ENCODE assay signal across 22 mouse cellular contexts in genomic region chr1:86456892-86457581, GRCm38 (mm10). TPM values are rescaled to one million over a fixed set of nuclear protein-coding genes. Genes with fewer than 3 reads are reported as not detected.
DNase-seq lines count a peak whose midpoint lies in the region; ATAC-seq lines count a peak whose summit lies in the region.
"Had no signal": no experiment of that assay in that cellular context is flagged by ENCODE, and none has a peak within 500 bp of the region (broad histone marks: within the 10 kb centered on the region; RNA-seq: fewer than 3 reads in every experiment).

No protein-coding gene starts in this region.

- H3K4me3 ChIP-seq in liver, embryonic 11.5 days (ENCODE audit: low read depth, low read length) = no peak overlapping the region
- H3K4me3 ChIP-seq in embryonic facial prominence, embryonic 15.5 days (replicated peaks) = no peak overlapping the region
- H3K4me3 ChIP-seq in liver, embryonic 13.5 days (replicated peaks) = no peak overlapping the region
- H3K4me3 ChIP-seq in stomach, embryonic 16.5 days (replicated peaks; ENCODE audit: low read length) = no peak overlapping the region
- H3K4me3 ChIP-seq: embryonic facial prominence, embryonic 12.5 days; midbrain, embryonic 10.5 days; myocyte had no signal

- no peaks in the 10 kb centered on the region for H3K27me3 ChIP-seq in liver, embryonic 11.5 days (replicated peaks; ENCODE audit: control insufficient read depth, insufficient read depth, low read length)
- no peaks in the 10 kb centered on the region for H3K27me3 ChIP-seq in embryonic facial prominence, embryonic 15.5 days
- H3K27me3 ChIP-seq in liver, embryonic 13.5 days = no peaks in the 10 kb centered on the region
- H3K27me3 ChIP-seq in stomach, embryonic 16.5 days (ENCODE audit: control insufficient read depth, insufficient read depth, low read length) = no peaks in the 10 kb centered on the region
- H3K27me3 ChIP-seq: embryonic facial prominence, embryonic 12.5 days had no signal

- H3K27ac ChIP-seq in liver, embryonic 11.5 days (ENCODE audit: low read depth, low read length) = no peak overlapping the region
- H3K27ac ChIP-seq in embryonic facial prominence, embryonic 15.5 days (replicated peaks) = peak overlapping the region; percentile 75
- no peak overlapping the region for H3K27ac ChIP-seq in liver, embryonic 13.5 days
- H3K27ac ChIP-seq in stomach, embryonic 16.5 days (ENCODE audit: low read length) = peak overlapping the region; percentile 74
- H3K27ac ChIP-seq: embryonic facial prominence, embryonic 12.5 days; midbrain, embryonic 10.5 days had no signal

- H3K36me3 ChIP-seq in liver, embryonic 11.5 days (ENCODE audit: control insufficient read depth, insufficient read depth, low read length) = no peaks in the 10 kb centered on the region
- H3K36me3 ChIP-seq in embryonic facial prominence, embryonic 15.5 days = no peaks in the 10 kb centered on the region
- H3K36me3 ChIP-seq in liver, embryonic 13.5 days = no peaks in the 10 kb centered on the region
- H3K36me3 ChIP-seq in stomach, embryonic 16.5 days (ENCODE audit: control insufficient read depth, insufficient read depth, low read length) = no peaks in the 10 kb centered on the region
- H3K36me3 ChIP-seq: embryonic facial prominence, embryonic 12.5 days; midbrain, embryonic 10.5 days had no signal

- WGBS in liver, embryonic 11.5 days = 52% methylated on average over 13 of the region's 13 CpGs
- WGBS in embryonic facial prominence, embryonic 15.5 days = 42% methylated on average over 13 of the region's 13 CpGs
- WGBS in liver, embryonic 13.5 days (ENCODE audit: insufficient replicate concordance) = 44% methylated on average over 13 of the region's 13 CpGs
- WGBS in stomach, embryonic 16.5 days = 49% methylated on average over 13 of the region's 13 CpGs

- no peak for DNase-seq in liver, embryonic 11.5 days (ENCODE audit: low spot score)
- no peak for DNase-seq in liver
- DNase-seq in liver, embryonic 13.5 days = no peak
- no peak for DNase-seq in ovary, postnatal 10 days (ENCODE audit: low spot score)
- no peak for DNase-seq in layer of hippocampus, adult 9-10 months (ENCODE audit: low spot score)
- no peak for DNase-seq in heart, adult 9 months (ENCODE audit: low spot score in 2 of 2)
- DNase-seq: adrenal gland, postnatal 36 days; cerebellum, postnatal 36 days; gastrocnemius, postnatal 25 days; heart, postnatal 4 days; kidney, adult 11 months; kidney, postnatal 14 days had no signal

- H3K9ac ChIP-seq in liver, embryonic 11.5 days (ENCODE audit: low read depth, low read length) = no peak overlapping the region
- no peak overlapping the region for H3K9ac ChIP-seq in embryonic facial prominence, embryonic 15.5 days
- H3K9ac ChIP-seq in liver, embryonic 13.5 days = no peak overlapping the region
- H3K9ac ChIP-seq in stomach, embryonic 16.5 days (ENCODE audit: low read length) = no peak overlapping the region; the same call in 1 of the 2 replicates
- H3K9ac ChIP-seq: embryonic facial prominence, embryonic 12.5 days had no signal

- no peak for ATAC-seq in liver, embryonic 11.5 days (replicated peaks; ENCODE audit: low FRiP score)
- no peak; the same call in 1 of the 2 replicates for ATAC-seq in embryonic facial prominence, embryonic 15.5 days (ENCODE audit: insufficient number of reproducible peaks, low FRiP score, low TSS enrichment, low read depth)
- no peak for ATAC-seq in liver, embryonic 13.5 days (ENCODE audit: low read depth)
- no peak for ATAC-seq in stomach, embryonic 16.5 days (ENCODE audit: insufficient read depth, low FRiP score)
- ATAC-seq: lung, postnatal 0 days had no signal

- H3K9me3 ChIP-seq in liver, embryonic 11.5 days (ENCODE audit: control insufficient read depth, low read length) = no peaks in the 10 kb centered on the region
- no peaks in the 10 kb centered on the region for H3K9me3 ChIP-seq in embryonic facial prominence, embryonic 15.5 days (replicated peaks)
- H3K9me3 ChIP-seq in liver, embryonic 13.5 days (replicated peaks) = no peaks in the 10 kb centered on the region
- no peaks in the 10 kb centered on the region for H3K9me3 ChIP-seq in stomach, embryonic 16.5 days (replicated peaks; ENCODE audit: control insufficient read depth, low read length)
- H3K9me3 ChIP-seq: embryonic facial prominence, embryonic 12.5 days had no signal

- H3K4me2 ChIP-seq in liver, embryonic 11.5 days = peak overlapping the region; percentile 23
- H3K4me2 ChIP-seq in embryonic facial prominence, embryonic 15.5 days (replicated peaks) = 0 out of 2 replicates have a peak overlapping the region, but pooled peaks have one; percentile 10
- peak overlapping the region; percentile 8; the same call in 1 of the 2 replicates for H3K4me2 ChIP-seq in liver, embryonic 13.5 days
- H3K4me2 ChIP-seq in stomach, embryonic 16.5 days (ENCODE audit: low read depth, low read length) = no peak overlapping the region
- H3K4me2 ChIP-seq: embryonic facial prominence, embryonic 12.5 days; heart, embryonic 11.5 days had no signal

- 0 out of 2 replicates have a peak, but pooled peaks cover 2% of the 10 kb centered on the region for H3K4me1 ChIP-seq in liver, embryonic 11.5 days (replicated peaks; ENCODE audit: control insufficient read depth, insufficient read depth, low read length)
- no peaks in the 10 kb centered on the region for H3K4me1 ChIP-seq in embryonic facial prominence, embryonic 15.5 days
- peaks cover 6% of the 10 kb centered on the region for H3K4me1 ChIP-seq in liver, embryonic 13.5 days (replicated peaks)
- H3K4me1 ChIP-seq in stomach, embryonic 16.5 days (ENCODE audit: control insufficient read depth, insufficient read depth, low read length) = no peaks in the 10 kb centered on the region
- H3K4me1 ChIP-seq: embryonic facial prominence, embryonic 12.5 days had no signal

RNA-seq across cellular contexts. Expression of gene Tex44, which starts 30.9 kb away (rescaled TPM):
- polyA plus RNA-seq in liver, embryonic 11.5 days (2014; fragmentation: Nextera tagmentation; extraction: Ambion mirVana) = not detected in 2 replicates
- polyA plus RNA-seq in embryonic facial prominence, embryonic 15.5 days (2015; fragmentation: Nextera tagmentation; extraction: Ambion mirVana) = not detected in 2 replicates
- polyA plus RNA-seq in liver, embryonic 13.5 days (2015; fragmentation: Nextera tagmentation; extraction: Ambion mirVana) = not detected in 2 replicates
- polyA plus RNA-seq in stomach, embryonic 16.5 days (2015; fragmentation: Nextera tagmentation; extraction: Ambion mirVana) = not detected in 2 replicates
- polyA plus RNA-seq: C2C12; embryonic facial prominence, embryonic 12.5 days; forebrain, embryonic 11.5 days; frontal cortex, adult 2 months; heart, embryonic 11.5 days; lung, postnatal 0 days; myocyte had no signal

RNA-seq across cellular contexts. Expression of gene Nmur1, which starts 31.0 kb away (rescaled TPM):
- polyA plus RNA-seq in liver, embryonic 11.5 days (2014; fragmentation: Nextera tagmentation; extraction: Ambion mirVana) = not detected in 2 replicates
- not detected in 2 replicates for polyA plus RNA-seq in embryonic facial prominence, embryonic 15.5 days (2015; fragmentation: Nextera tagmentation; extraction: Ambion mirVana)
- polyA plus RNA-seq in liver, embryonic 13.5 days (2015; fragmentation: Nextera tagmentation; extraction: Ambion mirVana) = not detected in 2 replicates
- polyA plus RNA-seq in stomach, embryonic 16.5 days (2015; fragmentation: Nextera tagmentation; extraction: Ambion mirVana) = not detected in 2 replicates
- polyA plus RNA-seq: embryonic facial prominence, embryonic 12.5 days; forebrain, embryonic 11.5 days; heart, embryonic 11.5 days; midbrain, embryonic 10.5 days; myocyte had no signal

Comparison
In these comparisons a context has a peak if more than half of its experiments do, and no peak if none do; other contexts are left out.
1. H3K27ac ChIP-seq: peak in embryonic facial prominence, embryonic 15.5 days (single experiment) and stomach, embryonic 16.5 days (single experiment); none in liver, embryonic 11.5 days (single experiment) and liver, embryonic 13.5 days (single experiment).